Mouse (Mus musculus): Measurements from ENCODE around the gene Ptpn22.
A peak's percentile ranks its signal among the peaks of the same experiment; 100 is the strongest.

Ptpn22 gene

GRCm38 (mm10) chr3:103857977-103858563 lies 1.5 kb upstream of the Ptpn22 start:
- no peak for DNase-seq

- DNase-seq: no peak
Measured at GRCm38 (mm10) chr3:103859851-103860391, 326 bp downstream of the Ptpn22 start.

DNA sequence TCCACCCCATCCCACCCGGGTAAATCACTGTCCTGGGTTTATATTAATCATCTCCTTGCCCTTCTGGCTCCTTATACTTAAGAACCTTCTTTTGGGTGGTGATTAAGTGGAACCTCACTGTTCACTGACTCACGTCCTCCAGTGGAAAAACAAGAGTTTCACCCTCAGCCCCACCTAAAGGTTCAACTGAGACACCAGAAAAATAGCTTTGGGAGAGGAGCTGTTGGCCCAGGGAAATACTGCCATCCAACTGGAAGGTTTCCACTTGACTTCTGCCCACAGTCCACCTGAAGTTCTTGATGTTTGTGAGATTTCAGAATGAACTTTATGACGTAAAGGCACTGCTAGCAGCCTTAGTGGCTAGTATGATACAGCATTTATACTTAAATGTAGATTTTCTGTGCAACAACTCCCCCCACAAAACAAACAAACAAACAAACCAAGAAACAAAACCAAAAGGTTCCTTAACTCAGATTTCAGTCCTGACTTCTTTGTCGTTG lies 3.2 kb downstream of the Ptpn22 start:
- no peak for DNase-seq

GRCm38 (mm10) chr3:103864200-103864599 lies 4.6 kb downstream of the Ptpn22 start:
- no peak for DNase-seq

DNA sequence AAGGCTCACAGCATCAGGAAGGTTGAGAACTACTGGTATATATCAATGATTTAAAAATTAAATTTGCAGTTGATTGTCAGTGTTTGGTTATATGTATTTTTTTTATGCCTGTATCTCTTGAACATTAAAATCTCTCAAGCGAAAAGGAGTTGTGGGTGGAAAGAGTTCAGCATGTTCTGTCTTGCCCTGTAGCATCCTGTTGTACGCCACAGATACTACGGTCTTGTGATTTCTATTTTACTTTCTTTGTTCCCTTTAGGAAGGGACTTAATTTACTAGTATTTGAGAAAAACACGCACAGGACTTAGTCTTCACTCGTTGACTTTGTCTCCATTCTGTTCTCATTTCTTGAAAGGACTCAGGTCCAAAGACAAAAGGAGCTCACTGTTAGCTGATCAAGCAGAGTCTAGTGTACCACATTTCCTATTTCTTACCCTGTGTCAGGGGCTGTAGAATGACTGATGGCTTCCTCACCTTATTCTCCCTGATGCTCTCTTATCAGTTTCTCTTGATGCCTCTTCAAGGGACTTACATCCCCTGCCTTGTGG lies 7.9 kb downstream of the Ptpn22 start:
- DNase-seq: no peak

DNA sequence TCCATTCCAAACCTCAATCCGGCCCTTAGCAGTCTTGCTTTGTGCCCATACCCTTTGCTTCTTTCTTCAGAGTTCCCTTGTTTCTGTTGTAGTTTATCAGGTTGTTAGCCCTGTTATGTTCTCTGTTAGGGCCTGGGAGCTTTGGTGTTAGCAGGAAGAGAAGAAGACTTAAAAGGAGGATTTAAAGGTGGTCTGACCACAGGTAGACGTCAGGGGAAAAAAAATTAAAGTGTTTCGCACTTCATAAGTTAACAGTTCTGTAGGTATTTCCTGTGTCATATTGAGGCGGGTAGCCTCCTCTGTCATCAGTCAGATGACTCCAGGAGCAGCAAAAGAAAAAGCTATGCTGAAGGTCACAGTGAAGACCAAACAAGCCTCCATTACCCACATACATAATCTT lies 8.4 kb downstream of the Ptpn22 start:
- no peak for DNase-seq

DNA sequence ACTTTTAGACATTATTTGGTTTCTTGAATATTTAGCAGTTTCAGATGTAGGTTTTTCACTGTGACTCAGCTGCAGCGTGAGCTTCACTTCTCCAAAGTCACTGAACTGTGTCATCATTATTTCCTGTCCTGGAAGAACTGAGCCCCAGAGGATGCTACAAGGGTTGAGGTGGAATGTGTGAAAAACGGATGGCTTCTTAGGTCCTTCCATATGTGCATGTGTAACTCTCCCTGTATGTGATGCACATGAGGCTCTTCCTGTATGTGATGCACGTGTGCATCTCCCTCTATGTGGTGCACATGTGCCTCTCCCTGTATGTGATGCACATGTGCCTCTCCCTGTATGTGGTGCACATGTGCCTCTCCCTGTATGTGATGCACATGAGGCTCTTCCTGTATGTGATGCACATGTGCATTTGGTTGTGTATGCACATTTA lies 13.1 kb downstream of the Ptpn22 start:
- no peak for DNase-seq

- no peak for DNase-seq
Measured at GRCm38 (mm10) chr3:103874329-103874728, 14.7 kb downstream of the Ptpn22 start.

DNA sequence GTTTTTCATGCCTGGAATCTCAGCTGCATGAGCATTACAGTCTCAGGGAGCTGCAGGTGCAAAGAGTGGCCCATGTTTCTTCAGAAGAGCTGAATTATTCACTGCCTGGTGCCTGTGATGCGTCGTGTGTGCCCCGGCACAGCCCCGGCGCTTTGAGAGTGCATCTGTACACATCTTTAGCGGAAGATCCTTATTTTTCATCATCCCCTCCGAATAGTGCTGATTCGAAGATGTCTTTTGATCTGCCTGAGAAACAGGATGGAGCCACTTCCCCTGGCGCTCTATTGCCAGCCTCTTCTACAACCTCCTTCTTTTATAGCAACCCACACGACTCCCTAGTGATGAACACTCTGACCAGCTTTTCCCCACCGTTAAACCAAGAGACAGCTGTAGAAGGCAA lies 26.4 kb downstream of the Ptpn22 start:
- no peak for DNase-seq

GRCm38 (mm10) chr3:103887581-103887980 lies 28.0 kb downstream of the Ptpn22 start:
- peak; percentile 30 for DNase-seq

DNA sequence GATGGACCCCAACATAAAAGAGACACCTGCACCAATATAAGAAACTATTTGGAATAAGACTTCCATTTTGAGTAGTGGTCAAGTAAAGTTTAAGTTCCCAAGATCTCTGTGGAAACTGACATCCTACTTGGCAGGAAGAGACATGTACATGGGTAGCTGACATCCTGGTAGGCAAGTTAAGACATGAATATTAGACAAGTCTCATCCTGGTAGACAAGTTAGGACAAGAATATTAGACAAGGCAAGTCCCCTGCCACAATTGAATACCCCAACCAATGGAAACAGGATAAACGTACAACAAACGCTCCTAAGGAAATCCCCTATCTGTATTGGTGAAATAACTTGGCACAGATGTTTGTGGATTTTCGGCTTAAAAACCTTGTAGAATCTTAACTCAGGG lies 33.8 kb downstream of the Ptpn22 start:
- DNase-seq: no peak

GRCm38 (mm10) chr3:103904705-103905104 lies 45.1 kb downstream of the Ptpn22 start:
- DNase-seq: peak; percentile 60

GRCm38 (mm10) chr3:103907335-103908030 lies 47.9 kb downstream of the Ptpn22 start:
- no peak for DNase-seq

DNA sequence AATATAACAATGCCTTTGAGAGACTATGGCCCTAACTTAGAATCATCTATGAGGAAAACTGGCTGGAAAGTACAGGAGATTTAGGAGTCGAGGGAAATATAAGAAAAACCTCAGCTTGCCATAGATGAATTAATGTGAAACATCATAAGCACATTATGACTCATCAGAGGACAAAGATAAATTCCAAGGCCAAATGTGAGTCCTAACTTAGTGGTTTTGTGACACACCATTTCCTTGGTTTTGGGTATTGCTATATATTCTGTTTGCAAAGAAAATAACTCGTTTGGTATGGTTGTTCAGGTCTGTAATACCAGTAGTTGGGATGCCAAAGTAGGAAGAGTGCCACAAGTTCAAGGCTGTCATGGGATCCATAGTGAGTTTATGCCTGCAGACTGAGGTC lies 49.2 kb downstream of the Ptpn22 start:
- no peak for DNase-seq

DNA sequence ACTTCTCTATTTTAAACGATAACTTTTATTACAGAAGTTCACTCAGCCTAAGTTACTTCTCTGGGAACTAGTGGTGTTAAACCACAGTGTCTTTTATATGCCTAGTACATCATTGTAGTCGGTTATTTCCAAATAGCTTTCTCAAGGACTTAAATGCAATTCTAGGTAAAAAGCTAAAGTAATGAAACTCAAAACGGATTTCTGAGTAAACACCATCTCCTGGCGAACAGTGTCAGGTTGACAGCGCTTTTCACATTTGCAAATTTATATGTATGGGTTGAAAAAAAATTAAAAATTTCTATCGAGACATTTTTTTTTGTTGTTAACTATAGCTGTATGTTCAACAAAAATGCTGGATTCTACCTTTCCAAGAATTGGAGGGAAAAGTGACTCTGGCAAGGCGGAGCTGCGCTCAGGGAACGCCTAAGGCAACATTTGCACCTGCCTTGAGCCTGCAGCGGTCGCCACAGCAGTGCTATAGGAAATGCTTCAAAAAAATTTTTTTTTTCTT lies 53.9 kb downstream of the Ptpn22 start:
- no peak for DNase-seq

- peak; percentile 96 for DNase-seq
Measured at GRCm38 (mm10) chr3:103914010-103914669, 54.5 kb downstream of the Ptpn22 start, which contains the start of gene Rsbn1. Rsbn1 (plus strand) TSS chr3:103914120.

DNA sequence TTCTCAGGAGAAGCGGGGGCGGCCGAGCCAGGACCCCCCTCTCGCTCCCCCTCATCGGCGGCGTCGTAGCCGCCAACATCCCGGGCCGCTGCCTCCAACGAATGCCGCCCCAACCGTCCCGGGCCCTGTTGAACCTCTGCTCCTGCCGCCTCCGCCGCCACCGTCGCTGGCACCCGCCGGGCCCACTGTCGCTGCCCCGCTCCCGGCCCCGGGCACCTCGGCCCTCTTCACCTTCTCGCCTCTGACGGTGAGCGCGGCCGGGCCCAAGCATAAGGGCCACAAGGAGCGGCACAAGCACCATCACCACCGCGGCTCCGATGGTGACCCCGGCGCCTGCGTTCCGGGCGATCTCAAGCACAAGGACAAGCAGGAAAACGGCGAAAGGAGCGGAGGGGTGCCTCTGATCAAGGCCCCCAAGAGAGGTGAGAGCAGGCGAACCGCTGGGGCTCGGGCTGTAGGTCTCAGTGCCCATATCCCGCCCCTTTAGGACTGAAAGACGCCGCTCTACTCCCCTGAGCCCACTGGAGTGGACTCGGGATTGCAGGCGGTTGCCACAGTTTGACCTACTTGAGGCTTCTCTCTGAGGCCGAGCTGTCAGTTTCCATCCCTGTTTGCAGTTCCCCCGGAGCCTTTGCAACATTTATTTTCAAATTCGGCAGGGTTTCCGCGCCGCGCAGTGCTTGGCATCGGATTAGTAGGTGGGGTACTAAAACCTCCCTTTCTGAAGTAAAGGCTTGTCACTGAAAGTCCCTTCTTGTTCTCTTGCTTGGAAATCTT lies 55.3 kb downstream of the Ptpn22 start:
- DNase-seq: no peak

GRCm38 (mm10) chr3:103915509-103915896 lies 55.9 kb downstream of the Ptpn22 start:
- DNase-seq: no peak

GRCm38 (mm10) chr3:103916205-103916838 lies 56.7 kb downstream of the Ptpn22 start:
- no peak for DNase-seq

GRCm38 (mm10) chr3:103916839-103917237 lies 57.2 kb downstream of the Ptpn22 start:
- DNase-seq: no peak

DNA sequence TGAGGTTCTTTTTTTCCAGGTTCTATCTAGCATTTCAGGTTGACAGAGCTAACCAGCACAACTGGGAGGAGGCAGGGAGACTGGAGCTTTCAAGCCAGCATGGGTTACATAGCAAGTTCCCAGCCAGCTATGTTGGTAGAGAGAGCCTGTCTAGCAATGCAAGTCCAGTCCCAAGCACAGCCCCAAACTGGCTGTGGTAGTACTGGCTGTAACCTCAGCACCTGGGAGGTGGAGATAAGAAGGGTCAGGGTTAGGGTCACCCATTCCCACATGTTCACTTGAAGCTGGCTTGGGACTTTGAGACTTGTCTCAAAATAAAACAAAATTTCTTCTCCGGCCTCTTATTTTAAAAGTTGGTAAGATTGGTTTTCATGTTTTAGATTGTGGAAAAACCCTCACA lies 60.5 kb downstream of the Ptpn22 start:
- no peak for DNase-seq

DNA sequence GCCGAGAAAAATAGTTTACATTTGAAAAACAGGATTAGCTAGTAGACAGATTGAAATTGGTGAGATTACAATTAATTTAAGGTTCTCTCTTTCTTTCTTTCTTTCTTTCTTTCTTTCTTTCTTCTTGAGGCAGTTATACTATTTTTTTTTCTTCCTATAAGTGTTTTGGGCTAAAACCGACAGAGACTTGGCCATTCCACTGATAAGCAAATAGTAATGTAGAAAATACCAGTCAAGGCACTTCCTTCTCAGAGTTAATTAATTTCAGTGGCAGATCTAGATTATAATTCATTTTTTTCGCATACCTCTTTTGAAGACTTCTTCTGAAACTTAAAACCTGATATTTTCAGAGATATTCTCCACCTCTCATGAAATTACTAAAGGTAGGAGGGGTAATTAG lies 65.7 kb downstream of the Ptpn22 start:
- DNase-seq: no peak
